8 mouse cellular contexts compared by ENCODE assay signal in genomic region chr16:33186134-33186533, GRCm38 (mm10). TPM values are rescaled to one million over a fixed set of nuclear protein-coding genes. Genes with fewer than 3 reads are reported as not detected.
DNase-seq lines count a peak whose midpoint lies in the region; ATAC-seq lines count a peak whose summit lies in the region.

No protein-coding gene starts in this region.

- no peaks in the 10 kb centered on the region for H3K9me3 ChIP-seq in kidney, embryonic 16.5 days (ENCODE audit: low read length)
- no peaks in the 10 kb centered on the region for H3K9me3 ChIP-seq in hindbrain, embryonic 14.5 days (ENCODE audit: control insufficient read depth, low read length)
- H3K9me3 ChIP-seq in midbrain, embryonic 15.5 days = no peaks in the 10 kb centered on the region

- no peaks in the 10 kb centered on the region for H3K27me3 ChIP-seq in kidney, embryonic 16.5 days (ENCODE audit: insufficient read depth, low read length)
- H3K27me3 ChIP-seq in hindbrain, embryonic 14.5 days (ENCODE audit: control insufficient read depth, insufficient read depth, low read length) = no peaks in the 10 kb centered on the region
- no peaks in the 10 kb centered on the region for H3K27me3 ChIP-seq in midbrain, embryonic 15.5 days (replicated peaks)

- H3K9ac ChIP-seq in kidney, embryonic 16.5 days (replicated peaks; ENCODE audit: low read length) = peak overlapping the region; percentile 98
- H3K9ac ChIP-seq in hindbrain, embryonic 14.5 days = peak overlapping the region; percentile 96
- H3K9ac ChIP-seq in midbrain, embryonic 15.5 days = peak overlapping the region; percentile 93

- no peak for DNase-seq in kidney, postnatal 10 days
- DNase-seq in hindbrain, embryonic 14.5 days (ENCODE audit: low spot score) = no peak
- no peak for DNase-seq in urinary bladder, adult 18-20 months (ENCODE audit: low spot score in 2 of 2)
- no peak for DNase-seq in cerebellum, postnatal 10 days
- DNase-seq in gastrocnemius, postnatal 10 days = no peak

- H3K4me3 ChIP-seq in kidney, embryonic 16.5 days (ENCODE audit: low read length) = peak overlapping the region; percentile 94
- H3K4me3 ChIP-seq in brown adipose tissue, adult 24 weeks (ENCODE audit: insufficient read depth, low read depth, low read length) = peak overlapping the region; percentile 97
- H3K4me3 ChIP-seq in hindbrain, embryonic 14.5 days (replicated peaks; ENCODE audit: low read length) = peak overlapping the region; percentile 99
- H3K4me3 ChIP-seq in midbrain, embryonic 15.5 days = peak overlapping the region; percentile 74

- peak overlapping the region; percentile 94; the same call in 1 of the 2 replicates for H3K27ac ChIP-seq in kidney, embryonic 16.5 days (ENCODE audit: low read length)
- H3K27ac ChIP-seq in brown adipose tissue, adult 24 weeks (replicated peaks; ENCODE audit: low read depth, low read length) = peak overlapping the region; percentile 94
- no peak overlapping the region for H3K27ac ChIP-seq in hindbrain, embryonic 14.5 days
- no peak overlapping the region for H3K27ac ChIP-seq in midbrain, embryonic 15.5 days

- peaks cover 14% of the 10 kb centered on the region for H3K4me1 ChIP-seq in kidney, embryonic 16.5 days (ENCODE audit: insufficient read depth, low read length)
- H3K4me1 ChIP-seq in brown adipose tissue, adult 24 weeks (ENCODE audit: control insufficient read depth, insufficient read depth, insufficient read length, low read length) = peaks cover 18% of the 10 kb centered on the region
- H3K4me1 ChIP-seq in hindbrain, embryonic 14.5 days (replicated peaks; ENCODE audit: control insufficient read depth, insufficient read depth, low read length) = peaks cover 25% of the 10 kb centered on the region
- peaks cover 32% of the 10 kb centered on the region for H3K4me1 ChIP-seq in midbrain, embryonic 15.5 days

- H3K36me3 ChIP-seq in kidney, embryonic 16.5 days (ENCODE audit: insufficient read depth, low read length) = no peaks in the 10 kb centered on the region
- H3K36me3 ChIP-seq in hindbrain, embryonic 14.5 days (replicated peaks; ENCODE audit: control insufficient read depth, insufficient read depth) = no peaks in the 10 kb centered on the region
- H3K36me3 ChIP-seq in midbrain, embryonic 15.5 days (replicated peaks) = no peaks in the 10 kb centered on the region

- ATAC-seq in kidney, embryonic 16.5 days (ENCODE audit: low FRiP score, low TSS enrichment) = no peak
- ATAC-seq in hindbrain, embryonic 14.5 days (ENCODE audit: low FRiP score) = no peak
- ATAC-seq in midbrain, embryonic 15.5 days (replicated peaks) = no peak

- 16% methylated on average over 4 of the region's 4 CpGs for WGBS in kidney, embryonic 16.5 days
- WGBS in hindbrain, embryonic 14.5 days = 31% methylated on average over 4 of the region's 4 CpGs
- WGBS in midbrain, embryonic 15.5 days = 26% methylated on average over 4 of the region's 4 CpGs

- peak overlapping the region; percentile 73 for H3K4me2 ChIP-seq in kidney, embryonic 16.5 days (replicated peaks; ENCODE audit: low read depth, low read length)
- H3K4me2 ChIP-seq in hindbrain, embryonic 14.5 days (replicated peaks) = peak overlapping the region; percentile 98
- H3K4me2 ChIP-seq in midbrain, embryonic 15.5 days = peak overlapping the region; percentile 93

RNA-seq across cellular contexts. Expression of gene Osbpl11, which starts 1.3 kb away (rescaled TPM):
- polyA plus RNA-seq in kidney, embryonic 16.5 days (2015; fragmentation: Nextera tagmentation; extraction: Ambion mirVana) = 15.3 and 15.8 TPM in 2 replicates
- 23.3 and 24.1 TPM in 2 replicates for polyA plus RNA-seq in brown adipose tissue, adult 24 weeks (2012; ENCODE audit: insufficient read depth, insufficient read length, missing spikeins)
- polyA plus RNA-seq in hindbrain, embryonic 14.5 days (2014; fragmentation: Nextera tagmentation; extraction: Ambion mirVana) = 18.0 and 20.9 TPM in 2 replicates
- 20.0 and 21.4 TPM in 2 replicates for polyA plus RNA-seq in midbrain, embryonic 15.5 days (2015; fragmentation: Nextera tagmentation; extraction: Ambion mirVana)
- total RNA-seq in gastrocnemius, postnatal 10 days (2021) = 10 to 100 TPM; 14.8 to 14.9 TPM

Comparison
In these comparisons a context has a peak if more than half of its experiments do, and no peak if none do; other contexts are left out.
1. H3K27ac ChIP-seq: peak in kidney, embryonic 16.5 days (single experiment) and brown adipose tissue, adult 24 weeks (single experiment); none in hindbrain, embryonic 14.5 days (single experiment) and midbrain, embryonic 15.5 days (single experiment).
2. Peak in every context shown above with its lines, with median percentiles within 50 percentile points of each other: H3K4me2 ChIP-seq, H3K4me3 ChIP-seq and H3K9ac ChIP-seq.